Mouse (Mus musculus) cerebellum, adult 11-12 months (tissue): ENCODE data around the gene Trcg1.
"Not testable (repeated sequence)": the region's sequence is repeated elsewhere in the genome, so short reads cannot be mapped to it uniquely, and the experiment has no call there.

ENCODE experiments used
- DNase-seq: peaks from one replicate; pipeline ENCODE4 v3.0.0; 2022

Trcg1 gene

GRCm38 (mm10) chr9:57236256-57236655 lies at the start of gene Trcg1:
Gene Trcg1, plus strand, starts transcription at chr9:57236556.
- no peak for DNase-seq

- no peak for DNase-seq
Measured at GRCm38 (mm10) chr9:57196708-57197107, 39.6 kb upstream of the Trcg1 start.

GRCm38 (mm10) chr9:57197414-57197813 lies 38.9 kb upstream of the Trcg1 start:
- DNase-seq = no peak

GRCm38 (mm10) chr9:57202981-57203380 lies 33.4 kb upstream of the Trcg1 start:
- DNase-seq = no peak

GRCm38 (mm10) chr9:57203571-57203970 lies 32.8 kb upstream of the Trcg1 start:
- not testable (repeated sequence) for DNase-seq

- DNase-seq = no peak
Measured at GRCm38 (mm10) chr9:57206896-57207295, 29.5 kb upstream of the Trcg1 start.

GRCm38 (mm10) chr9:57209316-57209715 lies 27.0 kb upstream of the Trcg1 start:
- DNase-seq = no peak

- DNase-seq = no peak
Measured at GRCm38 (mm10) chr9:57212448-57213222, 23.7 kb upstream of the Trcg1 start.

- DNase-seq = no peak
Measured at GRCm38 (mm10) chr9:57214500-57214899, 21.9 kb upstream of the Trcg1 start.

GRCm38 (mm10) chr9:57217220-57217619 lies 19.1 kb upstream of the Trcg1 start:
- DNase-seq = no peak

- no peak for DNase-seq
Measured at GRCm38 (mm10) chr9:57218776-57219175, 17.6 kb upstream of the Trcg1 start.

GRCm38 (mm10) chr9:57219511-57219910 lies 16.8 kb upstream of the Trcg1 start:
- DNase-seq = no peak

GRCm38 (mm10) chr9:57220356-57220755 lies 16.0 kb upstream of the Trcg1 start:
- DNase-seq = peak; percentile 38

GRCm38 (mm10) chr9:57223341-57223740 lies 13.0 kb upstream of the Trcg1 start:
- no peak for DNase-seq

- no peak for DNase-seq
Measured at GRCm38 (mm10) chr9:57225780-57226627, 10.4 kb upstream of the Trcg1 start.

GRCm38 (mm10) chr9:57226628-57227122 lies 9.7 kb upstream of the Trcg1 start:
- not testable (repeated sequence) for DNase-seq

GRCm38 (mm10) chr9:57227203-57227602 lies 9.2 kb upstream of the Trcg1 start:
- DNase-seq = no peak

- no peak for DNase-seq
Measured at GRCm38 (mm10) chr9:57228186-57228585, 8.2 kb upstream of the Trcg1 start.

- DNase-seq = no peak
Measured at GRCm38 (mm10) chr9:57229726-57230125, 6.6 kb upstream of the Trcg1 start.

- DNase-seq = no peak
Measured at GRCm38 (mm10) chr9:57230146-57230783, 6.1 kb upstream of the Trcg1 start.

- DNase-seq = no peak
Measured at GRCm38 (mm10) chr9:57231536-57232255, 4.7 kb upstream of the Trcg1 start.

- no peak for DNase-seq
Measured at GRCm38 (mm10) chr9:57232341-57232940, 3.9 kb upstream of the Trcg1 start.
